Mouse (Mus musculus) testis, adult 2 months (tissue): ENCODE measurements at regions not wholly inside any gene's neighbourhood (a gene's known extent, or its start where the extent isn't known, plus 50 kb on each side); places are given as distances from the start of the nearest gene placed in this dataset.

Source experiments
- CTCF ChIP-seq: fragments of 200-500 bp; IDR thresholded peaks from 2 replicates; pipeline ENCODE4 v1.5.1; 2012; ENCODE audit warnings: low read depth, mild to moderate bottlenecking, inconsistent platforms, low read length, moderate library complexity; ENCODE audit not compliant: control insufficient read depth, insufficient read depth, insufficient replicate concordance
- POLR2A ChIP-seq: fragments of 200-500 bp; IDR thresholded peaks from 2 replicates; pipeline ENCODE4 v1.6.1; 2012; ENCODE audit warnings: low read depth, mild to moderate bottlenecking, inconsistent platforms, low read length, moderate library complexity; ENCODE audit not compliant: control insufficient read depth

- no peak for TF ChIP-seq CTCF
- no peak for TF ChIP-seq POLR2A
Observed at GRCm38 (mm10) chr3:52194216-52194615, 73.9 kb upstream of the Foxo1 start.
